Mouse (Mus musculus): ENCODE data around the gene Elf4. TPM values are rescaled to one million over a fixed set of nuclear protein-coding genes. Genes with fewer than 3 reads are reported as not detected.

Gene Elf4
- polyA plus RNA-seq, 1 experiment from 2014 or later = 4.9 TPM

GRCm38 (mm10) chrX:48435477-48435900 lies 27.4 kb downstream of the Elf4 start:
- H3K9ac ChIP-seq = no peak overlapping the region
- 67% methylated on average over 9 of the region's 9 CpGs for WGBS
- H3K27ac ChIP-seq = no peak overlapping the region
- H3K4me1 ChIP-seq = peaks cover 15% of the 10 kb centered on the region; the same call in 1 of the 2 replicates
- H3K27me3 ChIP-seq = no peaks in the 10 kb centered on the region
- no peaks in the 10 kb centered on the region for H3K36me3 ChIP-seq
- H3K4me3 ChIP-seq = no peak overlapping the region
- no peak overlapping the region for H3K4me2 ChIP-seq (replicated peaks)
- no peak for ATAC-seq (ENCODE audit: low FRiP score, low read depth)
- H3K9me3 ChIP-seq = no peaks in the 10 kb centered on the region

DNA sequence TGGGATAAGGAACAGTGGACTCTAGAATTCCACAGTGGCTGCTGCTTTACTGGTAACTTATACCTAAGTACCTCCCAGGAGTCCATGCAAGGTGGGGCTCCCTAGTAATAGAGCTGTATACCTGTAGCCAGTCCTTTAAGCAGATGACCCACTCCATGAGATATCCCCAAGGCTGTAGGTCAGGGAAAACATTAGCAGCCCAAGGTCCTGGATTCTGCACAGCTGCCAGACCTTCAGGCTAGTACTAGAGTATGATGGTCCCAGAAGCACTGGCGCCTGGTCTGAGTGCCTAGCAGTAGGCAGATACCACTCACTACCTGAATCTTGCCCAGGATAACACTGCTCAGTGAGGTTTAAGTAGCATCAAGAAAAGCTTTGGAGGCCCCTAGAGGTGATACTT lies 28.7 kb downstream of the Elf4 start:
- Histone ChIP-seq H3K9me3 (no peaks in the 10 kb centered on the region), H3K4me2 (replicated peaks) (no peak overlapping the region), H3K4me1 (peaks cover 13% of the 10 kb centered on the region; the same call in 1 of the 2 replicates), H3K36me3 (no peaks in the 10 kb centered on the region), H3K27ac (no peak overlapping the region), H3K27me3 (no peaks in the 10 kb centered on the region), H3K4me3 (no peak overlapping the region), H3K9ac (no peak overlapping the region)
- no peak for ATAC-seq (ENCODE audit: low FRiP score, low read depth)
- 83% methylated on average over 1 of the region's 1 CpGs for WGBS

DNA sequence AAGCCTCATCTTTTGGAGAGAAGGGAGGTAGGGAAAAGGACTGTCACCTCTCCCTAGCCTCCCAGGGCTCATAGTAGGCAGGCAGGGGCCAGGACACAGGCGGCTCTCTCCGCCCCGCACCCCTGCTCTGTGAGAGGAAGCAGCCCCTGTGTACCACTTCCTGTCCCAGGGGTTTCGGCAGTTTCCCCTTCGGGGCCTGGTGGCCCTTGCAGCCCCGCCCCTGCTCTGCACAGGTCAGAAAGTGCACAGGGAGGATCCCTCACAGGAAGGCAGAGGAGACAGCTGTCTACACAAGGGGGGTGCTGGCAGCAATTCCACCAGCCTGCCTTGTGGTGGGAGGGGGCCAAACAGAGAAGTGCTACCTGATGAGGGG lies 29.4 kb downstream of the Elf4 start:
- H3K4me1 ChIP-seq = peaks cover 9% of the 10 kb centered on the region; the same call in 1 of the 2 replicates
- 37% methylated on average over 6 of the region's 6 CpGs for WGBS
- H3K27me3 ChIP-seq = no peaks in the 10 kb centered on the region

GRCm38 (mm10) chrX:48432599-48433526 lies 30.1 kb downstream of the Elf4 start:
- WGBS = 60% methylated on average over 15 of the region's 15 CpGs
- H3K27ac ChIP-seq = no peak overlapping the region
- no peak for ATAC-seq (ENCODE audit: low FRiP score, low read depth)
- H3K36me3 ChIP-seq = no peaks in the 10 kb centered on the region
- H3K9ac ChIP-seq = no peak overlapping the region
- H3K4me2 ChIP-seq (replicated peaks) = no peak overlapping the region
- no peak overlapping the region for H3K4me3 ChIP-seq
- H3K4me1 ChIP-seq = peaks cover 9% of the 10 kb centered on the region; the same call in 1 of the 2 replicates
- no peaks in the 10 kb centered on the region for H3K27me3 ChIP-seq
- no peaks in the 10 kb centered on the region for H3K9me3 ChIP-seq

More for the DNA sequence above, 29.4 kb downstream of the Elf4 start:
- Histone ChIP-seq H3K27ac (no peak overlapping the region), H3K4me3 (no peak overlapping the region), H3K9me3 (no peaks in the 10 kb centered on the region), H3K9ac (no peak overlapping the region), H3K36me3 (no peaks in the 10 kb centered on the region), H3K4me2 (replicated peaks) (no peak overlapping the region)
- ATAC-seq (ENCODE audit: low FRiP score, low read depth) = no peak

DNA sequence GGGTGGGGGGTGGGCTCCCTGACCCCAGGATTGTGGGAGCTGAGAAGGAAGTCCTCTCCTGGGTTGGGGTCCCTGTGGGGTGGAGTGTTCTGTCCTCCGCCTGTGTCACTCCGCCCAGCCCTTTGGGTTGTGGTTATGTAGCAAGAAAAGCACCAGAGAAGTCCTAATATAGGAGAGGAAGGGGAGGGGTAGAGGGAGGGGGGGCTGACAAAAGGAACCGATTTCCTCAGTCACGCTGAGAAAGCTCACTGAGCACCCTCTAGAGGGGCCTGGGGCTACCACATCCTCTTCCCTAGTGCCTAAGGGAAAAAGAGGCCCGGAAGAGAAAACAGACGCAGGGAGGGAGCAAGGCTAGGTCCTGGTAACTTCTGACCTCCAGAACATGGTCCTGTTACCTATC lies 33.4 kb downstream of the Elf4 start:
- H3K9me3 ChIP-seq = no peaks in the 10 kb centered on the region
- H3K27me3 ChIP-seq = no peaks in the 10 kb centered on the region
- no peak overlapping the region for H3K27ac ChIP-seq
- H3K4me3 ChIP-seq = no peak overlapping the region
- peaks cover 13% of the 10 kb centered on the region; the same call in 1 of the 2 replicates for H3K4me1 ChIP-seq
- no peaks in the 10 kb centered on the region for H3K36me3 ChIP-seq
- ATAC-seq (ENCODE audit: low FRiP score, low read depth) = no peak
- no peak overlapping the region for H3K9ac ChIP-seq
- no peak overlapping the region for H3K4me2 ChIP-seq (replicated peaks)
- 34% methylated on average over 6 of the region's 6 CpGs for WGBS

- Histone ChIP-seq H3K27ac (no peak overlapping the region), H3K36me3 (no peaks in the 10 kb centered on the region), H3K4me2 (replicated peaks) (no peak overlapping the region), H3K4me3 (no peak overlapping the region), H3K4me1 (peaks cover 13% of the 10 kb centered on the region; the same call in 1 of the 2 replicates), H3K9ac (no peak overlapping the region), H3K9me3 (no peaks in the 10 kb centered on the region), H3K27me3 (no peaks in the 10 kb centered on the region)
- no peak for ATAC-seq (ENCODE audit: low FRiP score, low read depth)
Measured at GRCm38 (mm10) chrX:48429100-48429499, 33.8 kb downstream of the Elf4 start.

DNA sequence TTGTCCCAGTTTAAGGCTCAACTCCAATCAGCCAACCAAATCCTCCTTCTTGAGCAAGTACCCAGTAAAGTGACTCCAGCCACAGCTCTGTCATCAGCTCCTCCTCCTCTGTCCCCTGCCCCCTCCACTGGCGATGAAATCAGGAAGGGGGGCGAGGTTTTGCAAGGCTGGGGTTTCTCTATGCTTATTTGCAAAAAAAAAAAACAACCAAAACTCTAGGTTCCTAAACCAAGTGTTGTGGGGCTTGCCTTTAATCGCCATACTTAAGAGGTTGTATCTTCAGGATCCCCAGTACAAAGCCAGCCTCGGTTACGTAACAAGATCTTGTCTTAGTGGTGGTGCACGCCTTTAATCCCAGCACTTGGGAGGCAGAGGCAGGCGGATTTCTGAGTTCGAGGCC lies 34.3 kb downstream of the Elf4 start:
- Histone ChIP-seq H3K4me3 (no peak overlapping the region), H3K27ac (no peak overlapping the region), H3K4me1 (peaks cover 13% of the 10 kb centered on the region; the same call in 1 of the 2 replicates), H3K9ac (no peak overlapping the region), H3K36me3 (no peaks in the 10 kb centered on the region), H3K9me3 (no peaks in the 10 kb centered on the region), H3K4me2 (replicated peaks) (no peak overlapping the region), H3K27me3 (no peaks in the 10 kb centered on the region)
- 88% methylated on average over 8 of the region's 8 CpGs for WGBS
- no peak for ATAC-seq (ENCODE audit: low FRiP score, low read depth)

DNA sequence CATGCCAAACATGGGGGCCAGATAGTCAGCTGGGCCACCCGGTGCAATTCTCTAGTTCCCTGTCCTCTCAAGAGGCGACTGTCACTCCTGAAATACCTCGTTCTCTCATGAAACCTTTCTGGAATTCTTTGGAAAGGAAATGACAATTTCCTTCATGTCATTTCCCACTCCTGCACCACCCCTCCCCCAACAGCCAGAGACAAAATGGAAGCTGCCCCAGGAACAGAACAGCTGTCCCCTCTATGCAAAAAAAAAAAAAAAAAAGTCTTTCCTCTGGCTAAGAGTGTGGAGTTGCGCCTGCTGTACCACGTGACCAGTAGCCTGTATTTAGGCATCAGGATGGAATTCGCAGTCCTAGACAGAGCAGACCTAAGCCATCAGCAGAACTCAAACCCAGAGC lies 34.7 kb downstream of the Elf4 start:
- no peak for ATAC-seq (ENCODE audit: low FRiP score, low read depth)
- Histone ChIP-seq H3K9ac (no peak overlapping the region), H3K9me3 (no peaks in the 10 kb centered on the region), H3K27ac (no peak overlapping the region), H3K4me3 (no peak overlapping the region), H3K4me1 (peaks cover 9% of the 10 kb centered on the region; the same call in 1 of the 2 replicates), H3K27me3 (no peaks in the 10 kb centered on the region), H3K36me3 (no peaks in the 10 kb centered on the region), H3K4me2 (replicated peaks) (no peak overlapping the region)
- WGBS = 78% methylated on average over 6 of the region's 6 CpGs

DNA sequence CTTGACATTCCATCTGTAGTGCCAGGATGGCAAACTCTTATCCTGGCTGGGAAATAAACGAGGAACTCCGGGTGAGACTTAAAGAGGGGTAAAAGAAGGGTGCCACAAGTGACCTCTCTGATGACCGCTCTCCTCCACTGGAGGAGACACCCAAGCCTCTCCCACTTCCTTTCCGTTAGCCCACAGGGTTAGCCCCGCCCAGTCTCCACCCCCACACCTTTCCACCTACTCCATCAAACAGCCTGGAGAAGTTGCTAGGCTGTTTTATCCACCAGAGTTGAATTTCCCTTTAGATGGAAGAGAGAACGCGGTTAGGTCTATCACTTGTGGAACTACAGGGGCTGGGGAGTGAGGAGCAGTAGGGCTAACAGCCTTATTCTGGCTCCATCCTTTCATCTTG lies 37.7 kb downstream of the Elf4 start:
- H3K27ac ChIP-seq = no peak overlapping the region
- H3K4me3 ChIP-seq = no peak overlapping the region
- no peaks in the 10 kb centered on the region for H3K36me3 ChIP-seq
- ATAC-seq (ENCODE audit: low FRiP score, low read depth) = no peak
- 62% methylated on average over 7 of the region's 7 CpGs for WGBS
- no peaks in the 10 kb centered on the region for H3K27me3 ChIP-seq
- H3K9ac ChIP-seq = no peak overlapping the region
- no peaks in the 10 kb centered on the region for H3K9me3 ChIP-seq
- no peak overlapping the region for H3K4me2 ChIP-seq (replicated peaks)
- H3K4me1 ChIP-seq = 0 out of 2 replicates have a peak, but pooled peaks cover 5% of the 10 kb centered on the region

DNA sequence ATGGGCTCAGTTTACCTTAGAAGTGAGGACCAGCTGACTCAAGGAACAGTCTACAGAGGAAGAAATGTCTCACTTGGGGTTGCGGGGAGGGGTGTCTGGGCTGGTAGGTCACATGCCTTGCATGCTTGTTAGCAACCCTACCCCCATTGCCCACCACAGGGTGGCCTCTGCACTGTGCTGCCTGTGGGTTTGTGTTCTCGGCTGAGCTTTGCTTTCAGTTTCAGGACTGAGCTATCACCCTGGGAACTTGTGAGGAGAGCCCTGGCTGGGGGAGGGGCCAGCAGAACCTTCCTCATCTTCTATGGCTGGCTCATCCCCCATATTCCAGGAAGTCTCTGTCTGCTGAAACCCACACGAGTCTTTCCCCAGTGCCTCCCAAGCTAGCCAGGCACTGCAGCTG lies 38.3 kb downstream of the Elf4 start:
- 42% methylated on average over 3 of the region's 3 CpGs for WGBS
- Histone ChIP-seq H3K9ac (no peak overlapping the region), H3K27me3 (no peaks in the 10 kb centered on the region), H3K36me3 (no peaks in the 10 kb centered on the region), H3K4me3 (no peak overlapping the region), H3K4me1 (0 out of 2 replicates have a peak, but pooled peaks cover 5% of the 10 kb centered on the region), H3K27ac (no peak overlapping the region), H3K4me2 (replicated peaks) (no peak overlapping the region), H3K9me3 (no peaks in the 10 kb centered on the region)
- ATAC-seq (ENCODE audit: low FRiP score, low read depth) = no peak

- H3K4me3 ChIP-seq = no peak overlapping the region
- no peak overlapping the region for H3K4me2 ChIP-seq (replicated peaks)
- H3K27me3 ChIP-seq = no peaks in the 10 kb centered on the region
- no peak overlapping the region for H3K9ac ChIP-seq
- H3K4me1 ChIP-seq = 0 out of 2 replicates have a peak, but pooled peaks cover 5% of the 10 kb centered on the region
- ATAC-seq (ENCODE audit: low FRiP score, low read depth) = no peak
- no peaks in the 10 kb centered on the region for H3K9me3 ChIP-seq
- H3K36me3 ChIP-seq = no peaks in the 10 kb centered on the region
- no peak overlapping the region for H3K27ac ChIP-seq
- 63% methylated on average over 1 of the region's 1 CpGs for WGBS
Measured at GRCm38 (mm10) chrX:48423671-48424070, 39.3 kb downstream of the Elf4 start.

- no peaks in the 10 kb centered on the region for H3K27me3 ChIP-seq
- no peaks in the 10 kb centered on the region for H3K36me3 ChIP-seq
- 0 out of 2 replicates have a peak, but pooled peaks cover 5% of the 10 kb centered on the region for H3K4me1 ChIP-seq
- H3K9me3 ChIP-seq = no peaks in the 10 kb centered on the region
- H3K4me2 ChIP-seq (replicated peaks) = no peak overlapping the region
- no peak overlapping the region for H3K27ac ChIP-seq
- no peak overlapping the region for H3K9ac ChIP-seq
- H3K4me3 ChIP-seq = no peak overlapping the region
- 37% methylated on average over 4 of the region's 4 CpGs for WGBS
- ATAC-seq (ENCODE audit: low FRiP score, low read depth) = no peak
Measured at GRCm38 (mm10) chrX:48422986-48423385, 39.9 kb downstream of the Elf4 start.

Measured in limb, embryonic 13.5 days (tissue).